Mouse (Mus musculus): ENCODE measurements around the gene Fbxl19. TPM values are rescaled to one million over a fixed set of nuclear protein-coding genes. Genes with fewer than 3 reads are reported as not detected.
"Not testable (repeated sequence)": the region's sequence is repeated elsewhere in the genome, so short reads cannot be mapped to it uniquely, and the experiment has no call there.

The Fbxl19 gene
- total RNA-seq, 2 experiments from 2014 or later: 3.0 to 4.2 TPM

- intact Hi-C loops (cut with DNase I): no loop called here
These were observed 19.3 kb downstream of the Fbxl19 start for GRCm38 (mm10) chr7:127763642-127764041.

GRCm38 (mm10) chr7:127765756-127766155, 21.4 kb downstream of the Fbxl19 start:
- no peak for DNase-seq (ENCODE audit: low spot score)
- intact Hi-C loops (cut with DNase I): no loop called here

More at GRCm38 (mm10) chr7:127763642-127764041, 19.3 kb downstream of the Fbxl19 start:
- no peak for DNase-seq (ENCODE audit: low spot score)

- intact Hi-C loops (cut with DNase I): no loop called here
- DNase-seq (ENCODE audit: low spot score): no peak
These were observed 22.7 kb downstream of the Fbxl19 start for GRCm38 (mm10) chr7:127766851-127767609.

- DNase-seq (ENCODE audit: low spot score): no peak
- intact Hi-C loops (cut with DNase I): no loop called here
These were observed 23.5 kb downstream of the Fbxl19 start for GRCm38 (mm10) chr7:127767671-127768345.

- DNase-seq (ENCODE audit: low spot score): no peak
- intact Hi-C loops (cut with DNase I): no loop called here
These were observed 24.1 kb downstream of the Fbxl19 start for GRCm38 (mm10) chr7:127768346-127768996.

- intact Hi-C loops (cut with DNase I): no loop called here
- peak; percentile 96 for DNase-seq (ENCODE audit: low spot score)
These were observed 24.8 kb downstream of the Fbxl19 start for GRCm38 (mm10) chr7:127768997-127769593.

- intact Hi-C loops (cut with DNase I): no loop called here
- peak; percentile 88 for DNase-seq (ENCODE audit: low spot score)
These were observed 25.3 kb downstream of the Fbxl19 start, which contains the start of gene Orai3 for GRCm38 (mm10) chr7:127769651-127770038. Gene Orai3, plus strand, starts transcription at chr7:127769815.

GRCm38 (mm10) chr7:127770039-127770905, 25.9 kb downstream of the Fbxl19 start:
- intact Hi-C loops (cut with DNase I): no loop called here

GRCm38 (mm10) chr7:127771262-127771661, 26.9 kb downstream of the Fbxl19 start:
- intact Hi-C loops (cut with DNase I): no loop called here
- no peak for DNase-seq (ENCODE audit: low spot score)

More at GRCm38 (mm10) chr7:127770039-127770905, 25.9 kb downstream of the Fbxl19 start:
- no peak for DNase-seq (ENCODE audit: low spot score)

- intact Hi-C loops (cut with DNase I): no loop called here
- no peak for DNase-seq (ENCODE audit: low spot score)
These were observed 27.7 kb downstream of the Fbxl19 start for GRCm38 (mm10) chr7:127772080-127772479.

GRCm38 (mm10) chr7:127772557-127772956, 28.2 kb downstream of the Fbxl19 start:
- intact Hi-C loops (cut with DNase I): no loop called here
- DNase-seq (ENCODE audit: low spot score): no peak

- DNase-seq (ENCODE audit: low spot score): no peak
- intact Hi-C loops (cut with DNase I): no loop called here
These were observed 29.5 kb downstream of the Fbxl19 start for GRCm38 (mm10) chr7:127773664-127774384.

- intact Hi-C loops (cut with DNase I); DNase-seq (ENCODE audit: low spot score): not testable (repeated sequence)
These were observed 31.5 kb downstream of the Fbxl19 start for GRCm38 (mm10) chr7:127775837-127776236.

GRCm38 (mm10) chr7:127776426-127776825, 32.1 kb downstream of the Fbxl19 start, which contains the start of gene Setd1a:
Gene Setd1a, plus strand, starts transcription at chr7:127776670.
- DNase-seq (ENCODE audit: low spot score): peak; percentile 68
- intact Hi-C loops (cut with DNase I): no loop called here

- DNase-seq (ENCODE audit: low spot score): peak; percentile 93
- intact Hi-C loops (cut with DNase I): no loop called here
These were observed 32.6 kb downstream of the Fbxl19 start for GRCm38 (mm10) chr7:127776878-127777473.

- intact Hi-C loops (cut with DNase I): no loop called here
- DNase-seq (ENCODE audit: low spot score): no peak
These were observed 33.3 kb downstream of the Fbxl19 start for GRCm38 (mm10) chr7:127777474-127778266.

- intact Hi-C loops (cut with DNase I): no loop called here
- no peak for DNase-seq (ENCODE audit: low spot score)
These were observed 34.0 kb downstream of the Fbxl19 start for GRCm38 (mm10) chr7:127778350-127778749.
